Mouse (Mus musculus): ENCODE measurements around the gene Smarcc1. TPM values are rescaled to one million over a fixed set of nuclear protein-coding genes. Genes with fewer than 3 reads are reported as not detected.
"Not testable (repeated sequence)": the region's sequence is repeated elsewhere in the genome, so short reads cannot be mapped to it uniquely, and the experiment has no call there.

Gene Smarcc1
- polyA plus RNA-seq, 2 experiments: 13.5 to 31.4 TPM

GRCm38 (mm10) chr9:110148598-110148997 lies 31.1 kb downstream of the Smarcc1 start:
- DNase-seq (ENCODE audit: low read depth in 3 of 3, low spot score in 3 of 3) (no peak), ATAC-seq (ENCODE audit: insufficient read depth) (peak; percentile 64; the same call in 1 of the 2 replicates)
- no peak for TF ChIP-seq CTCF (IDR thresholded peaks at IDR 0.05; ENCODE audit: low read depth)
- no peak for TF ChIP-seq EP300 (IDR thresholded peaks at IDR 0.05; ENCODE audit: low read depth)
- Histone ChIP-seq H3K4me2 (ENCODE audit: low read depth) (no peak overlapping the region), H3K27me3 (ENCODE audit: control insufficient read depth, insufficient read depth, low read length) (no peaks in the 10 kb centered on the region), H3K4me1 (replicated peaks; ENCODE audit: control insufficient read depth in 2 of 2, insufficient read depth in 2 of 2, low read length in 1 of 2) (peaks cover 0 to 3% of the 10 kb centered on the region in 2 experiments; a peak in 2 of 4 replicates), H3K9me3 (ENCODE audit: control insufficient read depth, low read length) (no peaks in the 10 kb centered on the region), H3K9ac (replicated peaks) (no peak overlapping the region), H3K4me3 (ENCODE audit: insufficient read depth in 1 of 2, low read depth in 2 of 2, low read length in 2 of 2) (no peak overlapping the region), H3K27ac (no peak overlapping the region), H3K36me3 (replicated peaks; ENCODE audit: control insufficient read depth, insufficient read depth, low read depth) (peaks cover 17% of the 10 kb centered on the region)
- 14% methylated on average over 2 of the region's 2 CpGs for WGBS (ENCODE audit: insufficient replicate concordance)

GRCm38 (mm10) chr9:110159036-110159435 lies 41.5 kb downstream of the Smarcc1 start:
- no peak overlapping the region for H3K4me3 ChIP-seq (ENCODE audit: insufficient read depth in 1 of 2, low read depth in 2 of 2, low read length in 2 of 2)
- no peaks in the 10 kb centered on the region for H3K9me3 ChIP-seq (ENCODE audit: control insufficient read depth, low read length)
- H3K9ac ChIP-seq (replicated peaks): no peak overlapping the region
- H3K4me1 ChIP-seq (replicated peaks; ENCODE audit: control insufficient read depth in 2 of 2, insufficient read depth in 2 of 2, low read length in 1 of 2): no peaks in the 10 kb centered on the region
- no peaks in the 10 kb centered on the region for H3K27me3 ChIP-seq (ENCODE audit: control insufficient read depth, insufficient read depth, low read length)
- H3K27ac ChIP-seq: no peak overlapping the region
- no peak for TF ChIP-seq CTCF (IDR thresholded peaks at IDR 0.05; ENCODE audit: low read depth)
- TF ChIP-seq EP300 (IDR thresholded peaks at IDR 0.05; ENCODE audit: low read depth): no peak
- WGBS (ENCODE audit: insufficient replicate concordance): 97% methylated on average over 1 of the region's 1 CpGs
- ATAC-seq (ENCODE audit: insufficient read depth) (no peak), DNase-seq (ENCODE audit: low read depth in 3 of 3, low spot score in 3 of 3) (no peak)
- no peak overlapping the region for H3K4me2 ChIP-seq (ENCODE audit: low read depth)
- peaks cover 20% of the 10 kb centered on the region for H3K36me3 ChIP-seq (replicated peaks; ENCODE audit: control insufficient read depth, insufficient read depth, low read depth)

DNA sequence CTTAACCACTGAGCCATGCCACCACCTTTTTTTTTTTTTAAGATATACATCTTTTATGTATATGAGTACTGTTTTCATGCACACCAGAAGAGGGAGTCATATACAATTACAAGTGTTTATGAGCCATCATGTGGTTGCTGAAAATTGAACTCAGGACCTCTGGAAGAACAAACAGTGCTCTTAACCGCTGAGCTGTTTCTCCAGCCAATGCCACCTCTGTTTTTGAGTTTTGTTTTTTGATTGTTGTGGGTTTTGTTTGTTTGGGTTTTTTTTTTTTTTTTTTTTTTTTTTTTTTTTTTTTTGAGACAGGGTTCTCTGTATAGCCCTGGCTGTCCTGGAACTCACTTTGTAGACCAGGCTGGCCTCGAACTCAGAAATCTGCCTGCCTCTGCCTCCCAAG lies 43.0 kb downstream of the Smarcc1 start:
- 93% methylated on average over 2 of the region's 2 CpGs for WGBS (ENCODE audit: insufficient replicate concordance)
- not testable (repeated sequence) for H3K4me2 ChIP-seq (ENCODE audit: low read depth); H3K4me3 ChIP-seq (ENCODE audit: insufficient read depth in 1 of 2, low read depth in 2 of 2, low read length in 2 of 2); H3K4me1 ChIP-seq (replicated peaks; ENCODE audit: control insufficient read depth in 2 of 2, insufficient read depth in 2 of 2, low read length in 1 of 2); H3K9ac ChIP-seq (replicated peaks); H3K27me3 ChIP-seq (ENCODE audit: control insufficient read depth, insufficient read depth, low read length); H3K9me3 ChIP-seq (ENCODE audit: control insufficient read depth, low read length); H3K27ac ChIP-seq; DNase-seq (ENCODE audit: low read depth in 3 of 3, low spot score in 3 of 3); ATAC-seq (ENCODE audit: insufficient read depth)
- H3K36me3 ChIP-seq (replicated peaks; ENCODE audit: control insufficient read depth, insufficient read depth, low read depth): peaks cover 16% of the 10 kb centered on the region

GRCm38 (mm10) chr9:110162441-110162840 lies 44.9 kb downstream of the Smarcc1 start:
- DNase-seq (ENCODE audit: low read depth in 3 of 3, low spot score in 3 of 3): no peak
- no peak overlapping the region for H3K27ac ChIP-seq
- no peak overlapping the region for H3K4me2 ChIP-seq (ENCODE audit: low read depth)
- peaks cover 19% of the 10 kb centered on the region for H3K36me3 ChIP-seq (replicated peaks; ENCODE audit: control insufficient read depth, insufficient read depth, low read depth)
- no peaks in the 10 kb centered on the region for H3K4me1 ChIP-seq (replicated peaks; ENCODE audit: control insufficient read depth in 2 of 2, insufficient read depth in 2 of 2, low read length in 1 of 2)
- TF ChIP-seq EP300 (IDR thresholded peaks at IDR 0.05; ENCODE audit: low read depth) (no peak), CTCF (IDR thresholded peaks at IDR 0.05; ENCODE audit: low read depth) (no peak)
- no peaks in the 10 kb centered on the region for H3K27me3 ChIP-seq (ENCODE audit: control insufficient read depth, insufficient read depth, low read length)
- WGBS (ENCODE audit: insufficient replicate concordance): 76% methylated on average over 5 of the region's 5 CpGs
- no peaks in the 10 kb centered on the region for H3K9me3 ChIP-seq (ENCODE audit: control insufficient read depth, low read length)
- no peak for ATAC-seq (ENCODE audit: insufficient read depth)
- H3K4me3 ChIP-seq (ENCODE audit: insufficient read depth in 1 of 2, low read depth in 2 of 2, low read length in 2 of 2): no peak overlapping the region
- no peak overlapping the region for H3K9ac ChIP-seq (replicated peaks)

DNA sequence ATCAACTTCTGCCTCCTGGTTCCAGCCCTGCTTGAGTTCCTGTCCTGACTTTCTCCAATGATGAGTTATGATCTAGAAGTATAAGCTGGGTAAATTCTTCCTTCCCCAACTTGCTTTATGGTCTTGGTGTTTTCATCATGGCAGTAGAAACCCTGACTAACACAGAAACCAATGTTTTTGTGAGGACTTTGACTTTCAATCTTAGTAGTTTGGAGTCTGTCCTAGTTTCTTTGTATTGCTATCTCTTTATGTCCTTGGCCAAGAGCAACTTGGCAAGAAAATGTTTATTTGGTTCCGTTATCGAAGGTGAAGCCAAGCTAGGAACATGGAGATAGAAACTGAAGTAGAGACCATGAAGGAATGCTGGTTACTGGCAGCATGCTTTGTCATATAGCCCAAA lies 45.6 kb downstream of the Smarcc1 start:
- Histone ChIP-seq H3K4me3 (ENCODE audit: insufficient read depth in 1 of 2, low read depth in 2 of 2, low read length in 2 of 2) (no peak overlapping the region), H3K27ac (no peak overlapping the region), H3K9ac (replicated peaks) (no peak overlapping the region), H3K4me1 (replicated peaks; ENCODE audit: control insufficient read depth in 2 of 2, insufficient read depth in 2 of 2, low read length in 1 of 2) (no peaks in the 10 kb centered on the region), H3K27me3 (ENCODE audit: control insufficient read depth, insufficient read depth, low read length) (no peaks in the 10 kb centered on the region), H3K36me3 (replicated peaks; ENCODE audit: control insufficient read depth, insufficient read depth, low read depth) (peaks cover 17% of the 10 kb centered on the region), H3K9me3 (ENCODE audit: control insufficient read depth, low read length) (no peaks in the 10 kb centered on the region), H3K4me2 (ENCODE audit: low read depth) (no peak overlapping the region)
- TF ChIP-seq EP300 (IDR thresholded peaks at IDR 0.05; ENCODE audit: low read depth): no peak
- TF ChIP-seq CTCF (IDR thresholded peaks at IDR 0.05; ENCODE audit: low read depth): no peak
- ATAC-seq (ENCODE audit: insufficient read depth) (no peak), DNase-seq (ENCODE audit: low read depth in 3 of 3, low spot score in 3 of 3) (no peak)
- WGBS (ENCODE audit: insufficient replicate concordance): 80% methylated on average over 2 of the region's 2 CpGs
